Mouse (Mus musculus) neutrophil, adult 5-6 weeks (primary cell): ENCODE data around the gene Rtp3. TPM values are rescaled to one million over a fixed set of nuclear protein-coding genes. Genes with fewer than 3 reads are reported as not detected.
A peak's percentile ranks its signal among the peaks of the same experiment; 100 is the strongest.

ENCODE experiments used
- ATAC-seq: fragments of 151-379, 151-347 bp; 2 replicates; pipeline ENCODE4 v1.8.0; 2017; ENCODE audit warnings: mild to moderate bottlenecking, moderate TSS enrichment; ENCODE audit not compliant: insufficient number of reproducible peaks, poor library complexity, low FRiP score, severe bottlenecking; ENCODE audit errors: extremely low read depth
- total RNA-seq: library from RNA; stranded (forward); fragments of 200-1000 nt; gene quantifications from 2 replicates; pipeline ENCODE4 v1.2.3, GENCODE M21; 2017

Gene Rtp3
- total RNA-seq, 1 experiment from 2014 or later = not detected

GRCm38 (mm10) chr9:110985541-110985940, 4.8 kb downstream of the Rtp3 start:
- ATAC-seq = no peak

GRCm38 (mm10) chr9:110984096-110984495, 6.3 kb downstream of the Rtp3 start:
- ATAC-seq = no peak

- ATAC-seq = no peak
Observed at GRCm38 (mm10) chr9:110982351-110982750, 8.0 kb downstream of the Rtp3 start.

- ATAC-seq = no peak
Observed at GRCm38 (mm10) chr9:110979411-110979810, 11.0 kb downstream of the Rtp3 start.

- no peak for ATAC-seq
Observed at GRCm38 (mm10) chr9:110965910-110966231, 24.5 kb downstream of the Rtp3 start.

- peak; percentile 13; the same call in 1 of the 2 replicates for ATAC-seq
Observed at GRCm38 (mm10) chr9:110965062-110965909, 25.1 kb downstream of the Rtp3 start.

- ATAC-seq = no peak
Observed at GRCm38 (mm10) chr9:110963566-110964115, 26.7 kb downstream of the Rtp3 start.

GRCm38 (mm10) chr9:110961386-110961785, 29.0 kb downstream of the Rtp3 start:
- no peak for ATAC-seq

- no peak for ATAC-seq
Observed at GRCm38 (mm10) chr9:110960230-110961149, 29.9 kb downstream of the Rtp3 start.

GRCm38 (mm10) chr9:110959669-110960068, 30.7 kb downstream of the Rtp3 start:
- ATAC-seq = no peak

GRCm38 (mm10) chr9:110955962-110956361, 34.4 kb downstream of the Rtp3 start:
- no peak for ATAC-seq

- no peak for ATAC-seq
Observed at GRCm38 (mm10) chr9:110954681-110955445, 35.5 kb downstream of the Rtp3 start.

- ATAC-seq = no peak
Observed at GRCm38 (mm10) chr9:110953550-110954461, 36.6 kb downstream of the Rtp3 start.

GRCm38 (mm10) chr9:110952931-110953549, 37.3 kb downstream of the Rtp3 start:
- no peak for ATAC-seq

GRCm38 (mm10) chr9:110952398-110952797, 38.0 kb downstream of the Rtp3 start:
- ATAC-seq = no peak

GRCm38 (mm10) chr9:110951866-110952265, 38.5 kb downstream of the Rtp3 start:
- ATAC-seq = no peak

- ATAC-seq = no peak
Observed at GRCm38 (mm10) chr9:110951397-110951796, 39.0 kb downstream of the Rtp3 start, which contains the start of gene Lrrc2. Gene Lrrc2 (plus strand): TSS chr9:110951545.
